Mouse (Mus musculus) spleen, adult 2 months (tissue): ENCODE measurements at regions not wholly inside any gene's neighbourhood (a gene's known extent, or its start where the extent isn't known, plus 50 kb on each side); places are given as distances from the start of the nearest gene placed in this dataset.

Source experiments
- DNase-seq, 2 experiments: peaks; one replicate each; pipeline versions ENCODE4 v3.0.0 to v3.0.0-alpha.2; 2012 to 2021; ENCODE audit warnings: low spot score in 2 of 2, low read depth in 1 of 2
- H3K27ac ChIP-seq: fragments of 200-500 bp; 2 replicates; pipeline ENCODE4 v1.5.1; 2012; ENCODE audit warnings: low read length, inconsistent platforms; ENCODE audit not compliant: insufficient read depth
- H3K27me3 ChIP-seq: fragments of 200-500 bp; 2 replicates; pipeline ENCODE4 v1.6.1; 2012; ENCODE audit warnings: mild to moderate bottlenecking, moderate library complexity, low read length, inconsistent platforms; ENCODE audit not compliant: control insufficient read depth, insufficient read depth
- H3K36me3 ChIP-seq: fragments of 200-500 bp; 2 replicates; pipeline ENCODE4 v1.6.1; 2012; ENCODE audit warnings: mild to moderate bottlenecking, low read length, inconsistent platforms; ENCODE audit not compliant: control insufficient read depth, insufficient read depth
- H3K4me1 ChIP-seq: fragments of 200-500 bp; 2 replicates; pipeline ENCODE4 v1.6.1; 2011; ENCODE audit warnings: inconsistent platforms; ENCODE audit not compliant: control insufficient read depth, insufficient read depth, insufficient read length
- H3K4me3 ChIP-seq: fragments of 200-500 bp; 2 replicates; pipeline ENCODE4 v1.5.1; 2011; ENCODE audit warnings: mild to moderate bottlenecking, inconsistent platforms; ENCODE audit not compliant: insufficient read depth, insufficient read length; ENCODE audit errors: extremely low read depth
- CTCF ChIP-seq: fragments of 200-500 bp; IDR thresholded peaks from 2 replicates; pipeline ENCODE4 v1.5.1; 2011; ENCODE audit warnings: mild to moderate bottlenecking, inconsistent platforms; ENCODE audit not compliant: insufficient read depth, insufficient read length, insufficient replicate concordance; ENCODE audit errors: extremely low read depth
- POLR2A ChIP-seq: fragments of 200-500 bp; IDR thresholded peaks from 2 replicates; pipeline ENCODE4 v1.6.1; 2011; ENCODE audit warnings: low read depth, low read length, inconsistent platforms
- WGBS: fragments of 180-500 bp; shearing (Covaris S2); methylation state at CpG from one replicate; pipeline ENCODE4 v1.1.7; 2018; 5-methylcytosine and 5-hydroxymethylcytosine counted together

DNA sequence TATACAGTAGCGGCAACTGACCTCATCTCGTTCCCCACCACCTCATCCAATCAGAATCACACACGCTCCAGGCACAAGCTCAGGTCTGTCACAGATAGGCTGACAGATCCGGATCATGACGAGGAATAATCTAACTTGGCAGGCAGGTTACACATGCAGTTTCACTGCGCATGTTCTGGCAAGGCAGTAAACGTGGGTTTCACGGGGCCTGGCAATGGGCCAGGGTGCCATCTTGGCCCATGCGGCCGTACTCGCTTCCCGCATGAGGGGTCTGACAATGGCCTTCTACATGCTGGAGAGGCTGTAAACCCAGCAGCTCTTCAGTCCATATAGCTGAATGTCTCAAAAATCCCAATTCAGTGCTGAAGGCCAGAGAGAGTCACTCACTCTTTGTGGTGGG is 154.1 kb downstream of the Pdcd6ip start:
- no peak overlapping the region for H3K4me3 ChIP-seq
- H3K36me3 ChIP-seq = no peaks in the 10 kb centered on the region
- no peak for DNase-seq
- TF ChIP-seq POLR2A (no peak), CTCF (no peak)
- H3K4me1 ChIP-seq = no peaks in the 10 kb centered on the region
- WGBS = 97% methylated on average over 12 of the region's 12 CpGs
- no peaks in the 10 kb centered on the region for H3K27me3 ChIP-seq
- no peak overlapping the region for H3K27ac ChIP-seq

DNA sequence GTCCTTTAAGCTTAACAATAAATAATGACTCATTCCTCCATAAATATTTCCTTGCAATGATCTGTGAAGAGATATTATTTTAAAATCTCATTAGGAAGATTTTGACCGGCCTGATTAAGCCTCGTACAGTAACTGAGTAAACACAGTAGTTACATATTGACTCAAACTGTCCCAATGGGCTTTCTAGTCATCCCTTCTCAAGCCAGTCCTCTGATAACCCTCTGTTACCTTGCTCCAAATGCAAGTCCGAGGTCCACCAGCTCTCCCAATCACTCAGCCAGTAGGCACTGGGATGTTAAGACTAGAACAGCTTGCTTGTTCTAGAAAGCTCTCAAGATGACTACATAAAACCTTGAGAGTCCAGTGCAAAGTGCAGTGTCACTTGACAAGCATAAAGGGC is 160.6 kb downstream of the Pdcd6ip start:
- Histone ChIP-seq H3K4me3 (no peak overlapping the region), H3K4me1 (no peaks in the 10 kb centered on the region), H3K27me3 (no peaks in the 10 kb centered on the region), H3K27ac (no peak overlapping the region), H3K36me3 (no peaks in the 10 kb centered on the region)
- DNase-seq = no peak
- TF ChIP-seq CTCF (no peak), POLR2A (no peak)
- WGBS = 83% methylated on average over 3 of the region's 3 CpGs

DNA sequence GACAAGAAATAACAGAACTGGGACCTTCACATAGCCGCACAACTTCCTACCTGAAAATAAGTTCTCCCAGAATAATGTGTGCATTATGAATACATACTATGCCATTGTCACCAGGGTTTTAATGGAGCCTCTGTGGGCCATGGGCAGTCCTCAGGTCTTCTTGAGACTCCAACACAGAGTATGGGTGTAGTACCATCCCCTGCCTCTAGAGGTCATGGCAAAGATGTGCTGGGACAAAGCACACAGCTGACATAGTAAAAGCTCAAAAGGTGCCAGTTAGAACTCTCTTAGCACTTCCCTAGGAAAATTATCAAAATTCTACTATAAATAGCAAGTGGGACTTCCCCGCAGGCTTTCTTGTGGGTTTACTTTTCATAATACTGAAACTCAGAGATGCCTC is 179.5 kb downstream of the Pdcd6ip start:
- WGBS = 56% methylated on average over 2 of the region's 2 CpGs
- H3K36me3 ChIP-seq = no peaks in the 10 kb centered on the region
- no peak for DNase-seq
- TF ChIP-seq CTCF = no peak
- TF ChIP-seq POLR2A = no peak
- H3K4me3 ChIP-seq = no peak overlapping the region
- H3K4me1 ChIP-seq = no peaks in the 10 kb centered on the region
- H3K27me3 ChIP-seq = no peaks in the 10 kb centered on the region
- H3K27ac ChIP-seq = no peak overlapping the region

DNA sequence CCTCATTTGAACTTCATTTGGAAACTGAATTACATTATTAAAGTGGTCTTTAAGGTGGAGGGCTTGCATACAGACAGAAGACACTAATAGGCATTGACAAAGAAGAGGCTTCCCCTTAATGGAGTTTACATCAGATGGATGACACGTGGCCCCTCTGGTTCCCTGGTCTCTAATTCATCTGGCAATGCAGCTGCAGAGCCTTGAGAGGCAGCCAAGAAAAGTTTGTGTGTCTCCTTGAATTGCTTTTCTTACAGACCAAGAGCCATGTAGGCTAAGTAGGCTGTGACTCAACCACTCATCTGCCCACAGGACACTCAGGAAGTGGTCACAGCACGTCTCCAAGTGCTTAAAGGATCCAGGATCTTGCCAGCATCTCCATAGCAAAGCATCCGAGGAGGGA is 183.8 kb downstream of the Pdcd6ip start:
- TF ChIP-seq POLR2A (no peak), CTCF (no peak)
- 70% methylated on average over 3 of the region's 3 CpGs for WGBS

DNA sequence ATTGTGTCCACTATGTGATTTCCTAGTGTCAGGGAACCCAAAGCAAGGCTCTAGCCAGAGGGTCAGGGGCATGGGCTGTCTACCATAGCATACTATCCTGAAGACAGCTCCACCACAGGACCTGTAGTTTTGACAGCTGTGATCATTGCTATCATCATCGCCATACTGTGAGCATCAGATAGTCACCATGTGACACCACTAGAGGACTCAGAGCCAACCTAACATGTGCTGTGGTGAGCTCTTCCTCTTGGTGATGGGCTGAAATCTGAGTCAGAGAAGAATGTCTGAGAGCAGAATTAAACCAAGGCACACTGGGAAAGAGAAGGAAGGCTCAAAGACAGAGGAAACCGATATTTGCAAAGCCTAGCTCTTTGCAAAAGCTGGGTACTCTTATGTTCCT is 184.9 kb downstream of the Pdcd6ip start:
- Histone ChIP-seq H3K27ac (no peak overlapping the region), H3K4me3 (no peak overlapping the region), H3K4me1 (no peaks in the 10 kb centered on the region), H3K36me3 (no peaks in the 10 kb centered on the region), H3K27me3 (no peaks in the 10 kb centered on the region)
- WGBS = 82% methylated on average over 2 of the region's 2 CpGs
- no peak for TF ChIP-seq CTCF
- no peak for TF ChIP-seq POLR2A
- DNase-seq = no peak

More for the DNA sequence above, 183.8 kb downstream of the Pdcd6ip start:
- Histone ChIP-seq H3K4me3 (no peak overlapping the region), H3K36me3 (no peaks in the 10 kb centered on the region), H3K27ac (no peak overlapping the region), H3K27me3 (no peaks in the 10 kb centered on the region), H3K4me1 (no peaks in the 10 kb centered on the region)
- no peak for DNase-seq

DNA sequence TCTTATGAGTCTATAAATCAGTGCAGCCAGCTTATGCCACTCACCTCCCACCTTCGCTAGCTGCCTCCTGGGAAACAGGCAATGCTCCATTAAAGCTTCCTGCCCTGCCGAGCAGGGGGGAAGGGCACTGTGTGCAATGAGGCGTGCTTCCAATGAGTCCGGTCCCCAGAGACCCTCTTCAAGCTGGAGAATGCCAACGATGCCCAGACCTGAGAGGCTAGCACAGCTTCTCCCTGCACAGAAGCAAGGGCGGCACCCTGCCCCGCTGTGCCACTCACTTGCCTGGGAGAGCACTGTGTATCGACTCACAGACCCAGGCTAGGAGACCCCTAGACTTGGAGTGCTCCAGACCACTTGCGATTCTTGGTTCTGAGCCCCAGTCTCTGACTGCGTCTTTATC is 188.3 kb downstream of the Pdcd6ip start:
- H3K27me3 ChIP-seq = no peaks in the 10 kb centered on the region
- H3K27ac ChIP-seq = no peak overlapping the region
- DNase-seq = no peak
- no peak overlapping the region for H3K4me3 ChIP-seq
- H3K36me3 ChIP-seq = no peaks in the 10 kb centered on the region
- TF ChIP-seq CTCF (no peak), POLR2A (no peak)
- H3K4me1 ChIP-seq = no peaks in the 10 kb centered on the region
- 83% methylated on average over 10 of the region's 10 CpGs for WGBS

DNA sequence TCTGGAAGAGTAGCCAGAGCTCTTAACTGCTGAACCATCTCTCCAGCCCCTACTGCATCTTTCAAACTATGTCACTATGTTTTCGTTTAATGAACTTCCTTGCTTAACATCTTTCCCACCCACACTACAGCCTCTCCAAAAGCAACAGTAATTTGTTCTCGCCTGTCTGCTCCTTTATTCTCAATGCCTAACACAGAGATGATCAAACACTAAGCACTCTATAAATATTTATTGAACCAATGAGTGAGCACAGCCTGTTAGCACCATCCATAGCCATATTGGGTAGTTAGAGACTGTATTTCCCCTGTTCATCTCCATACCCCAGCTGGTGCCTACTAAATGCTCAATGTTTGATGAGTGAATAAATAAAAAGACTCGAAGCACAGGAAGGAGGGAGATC is 189.6 kb downstream of the Pdcd6ip start:
- Histone ChIP-seq H3K4me3 (no peak overlapping the region), H3K4me1 (no peaks in the 10 kb centered on the region), H3K27ac (no peak overlapping the region), H3K36me3 (no peaks in the 10 kb centered on the region), H3K27me3 (no peaks in the 10 kb centered on the region)
- WGBS = 60% methylated on average over 3 of the region's 3 CpGs
- no peak for DNase-seq
- TF ChIP-seq POLR2A (no peak), CTCF (no peak)

DNA sequence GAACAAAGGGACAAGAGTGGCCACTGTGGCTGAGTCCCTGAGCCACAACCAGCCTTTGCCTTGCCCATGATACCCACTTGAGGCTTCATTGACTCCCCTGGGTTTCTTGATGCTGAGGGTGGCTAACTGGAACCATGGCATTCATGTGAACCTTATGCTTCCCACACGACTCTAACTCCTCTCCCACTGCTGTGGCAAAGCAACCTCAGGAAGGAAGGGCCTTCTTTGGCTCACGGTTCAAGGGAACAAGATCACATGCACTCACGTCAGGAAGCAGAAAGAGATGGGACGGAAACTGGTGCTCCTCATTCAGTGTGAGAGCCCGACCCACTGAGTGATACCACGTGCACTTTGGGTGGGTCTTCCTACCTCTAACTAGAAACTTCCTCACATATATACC is 190.3 kb downstream of the Pdcd6ip start:
- H3K4me3 ChIP-seq = no peak overlapping the region
- H3K36me3 ChIP-seq = no peaks in the 10 kb centered on the region
- 83% methylated on average over 6 of the region's 6 CpGs for WGBS

More for the DNA sequence above, 190.3 kb downstream of the Pdcd6ip start:
- TF ChIP-seq POLR2A = no peak
- no peak for TF ChIP-seq CTCF
- Histone ChIP-seq H3K27ac (no peak overlapping the region), H3K27me3 (no peaks in the 10 kb centered on the region), H3K4me1 (no peaks in the 10 kb centered on the region)
- no peak for DNase-seq
